Mouse (Mus musculus): ENCODE data around the gene Cox6a2. TPM values are rescaled to one million over a fixed set of nuclear protein-coding genes. Genes with fewer than 3 reads are reported as not detected.
A peak's percentile ranks its signal among the peaks of the same experiment; 100 is the strongest.
"Not testable (repeated sequence)": the region's sequence is repeated elsewhere in the genome, so short reads cannot be mapped to it uniquely, and the experiment has no call there.

The Cox6a2 gene
- polyA plus RNA-seq, 1 experiment from 2014 or later = not detected

DNA sequence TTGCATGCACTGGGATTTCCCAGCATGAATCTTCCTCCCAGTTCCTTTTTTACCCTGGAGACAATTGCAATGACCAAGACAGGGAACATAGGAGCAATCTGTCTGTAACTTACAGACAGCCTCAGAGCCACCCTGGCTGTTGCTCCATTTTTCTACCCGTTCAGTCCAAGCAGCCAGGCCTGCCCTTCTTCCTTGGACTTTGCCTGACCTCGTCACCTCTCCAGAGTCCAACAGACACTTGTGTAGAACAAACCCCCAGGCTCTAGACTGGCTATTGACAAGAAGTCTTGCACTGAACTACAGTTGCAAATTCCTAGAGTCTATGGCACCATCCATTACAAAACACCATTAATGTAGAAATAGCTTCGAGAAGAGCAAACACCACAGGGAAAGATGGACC is 3.6 kb upstream of the Cox6a2 start:
- no peak for DNase-seq (ENCODE audit: low spot score)
- Histone ChIP-seq H3K4me3 (no peak overlapping the region), H3K27ac (replicated peaks) (no peak overlapping the region), H3K4me1 (no peaks in the 10 kb centered on the region), H3K9me3 (no peaks in the 10 kb centered on the region), H3K36me3 (replicated peaks) (no peaks in the 10 kb centered on the region), H3K27me3 (replicated peaks; ENCODE audit: low read depth, poor library complexity, severe bottlenecking) (no peaks in the 10 kb centered on the region)
- 54% methylated on average over 3 of the region's 3 CpGs for WGBS

DNA sequence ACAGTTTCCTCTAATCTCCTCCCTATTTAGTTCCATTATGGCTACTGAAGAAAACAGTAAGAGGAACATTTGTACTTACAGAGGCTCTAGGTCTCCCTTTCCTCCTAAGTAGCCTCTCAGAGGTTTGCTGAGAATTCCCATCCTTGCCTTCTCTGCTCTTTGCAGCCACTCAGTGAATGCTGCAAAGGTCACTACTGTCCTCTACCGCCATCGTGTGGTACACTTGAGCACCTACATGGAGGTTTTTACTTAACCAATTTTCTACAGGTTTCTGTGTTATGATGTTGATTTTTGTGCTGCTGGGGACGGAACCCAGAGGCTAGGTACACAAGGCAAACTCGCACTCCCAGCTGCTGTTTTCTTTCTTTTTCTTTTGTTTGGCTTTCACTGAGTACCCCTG is 2.0 kb upstream of the Cox6a2 start:
- WGBS = 8% methylated on average over 4 of the region's 4 CpGs
- Histone ChIP-seq H3K4me1 (no peaks in the 10 kb centered on the region), H3K36me3 (replicated peaks) (no peaks in the 10 kb centered on the region), H3K4me3 (no peak overlapping the region), H3K27me3 (replicated peaks; ENCODE audit: low read depth, poor library complexity, severe bottlenecking) (no peaks in the 10 kb centered on the region), H3K9me3 (no peaks in the 10 kb centered on the region), H3K27ac (replicated peaks) (no peak overlapping the region)
- DNase-seq (ENCODE audit: low spot score) = peak; percentile 64

DNA sequence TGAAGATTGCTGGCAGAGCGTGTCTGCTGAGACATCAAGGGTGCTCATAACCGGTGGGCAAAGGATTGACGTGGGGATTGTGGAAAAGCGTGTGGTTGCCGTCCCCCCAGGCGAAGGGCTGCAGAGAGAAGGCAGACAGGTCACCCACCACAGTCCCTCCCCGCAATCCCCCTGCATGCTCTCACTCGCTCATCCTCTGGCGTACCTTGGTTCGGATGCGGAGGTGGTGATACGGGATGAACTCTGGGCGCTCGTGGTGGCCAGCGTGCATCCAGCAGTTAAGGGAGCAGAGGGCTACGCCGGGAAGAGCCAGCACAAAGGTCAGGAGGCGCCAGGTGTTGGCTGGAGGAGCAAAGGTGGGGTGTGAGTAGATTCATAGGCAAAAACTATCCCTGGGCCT is 492 bp downstream of the Cox6a2 start:
- H3K27me3 ChIP-seq (replicated peaks; ENCODE audit: low read depth, poor library complexity, severe bottlenecking) = no peaks in the 10 kb centered on the region
- no peak for DNase-seq (ENCODE audit: low spot score)
- no peaks in the 10 kb centered on the region for H3K36me3 ChIP-seq (replicated peaks)
- no peak overlapping the region for H3K4me3 ChIP-seq
- no peaks in the 10 kb centered on the region for H3K4me1 ChIP-seq
- 86% methylated on average over 18 of the region's 18 CpGs for WGBS
- H3K9me3 ChIP-seq = no peaks in the 10 kb centered on the region
- no peak overlapping the region for H3K27ac ChIP-seq (replicated peaks)

DNA sequence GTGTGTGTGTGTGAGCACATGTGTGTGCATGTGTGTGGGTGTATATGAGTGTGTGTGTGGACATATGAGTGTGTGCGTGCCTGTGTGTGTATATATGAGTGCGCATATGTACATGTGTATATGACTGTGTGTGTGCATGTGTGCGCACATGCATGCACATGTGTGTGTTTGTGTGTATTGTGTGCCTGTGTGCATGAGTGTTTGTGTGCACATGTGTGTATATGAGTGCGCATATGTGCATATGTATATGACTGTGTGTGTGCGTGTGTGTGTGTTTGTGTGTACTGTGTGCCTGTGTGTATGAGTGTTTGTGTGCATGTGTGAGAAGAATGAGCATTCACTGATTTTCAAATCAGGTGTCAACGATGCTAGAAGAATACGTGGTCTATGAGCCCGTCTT is 2.0 kb downstream of the Cox6a2 start:
- no peak for DNase-seq (ENCODE audit: low spot score)
- WGBS = 91% methylated on average over 8 of the region's 8 CpGs
- H3K27ac ChIP-seq (replicated peaks) = no peak overlapping the region

DNA sequence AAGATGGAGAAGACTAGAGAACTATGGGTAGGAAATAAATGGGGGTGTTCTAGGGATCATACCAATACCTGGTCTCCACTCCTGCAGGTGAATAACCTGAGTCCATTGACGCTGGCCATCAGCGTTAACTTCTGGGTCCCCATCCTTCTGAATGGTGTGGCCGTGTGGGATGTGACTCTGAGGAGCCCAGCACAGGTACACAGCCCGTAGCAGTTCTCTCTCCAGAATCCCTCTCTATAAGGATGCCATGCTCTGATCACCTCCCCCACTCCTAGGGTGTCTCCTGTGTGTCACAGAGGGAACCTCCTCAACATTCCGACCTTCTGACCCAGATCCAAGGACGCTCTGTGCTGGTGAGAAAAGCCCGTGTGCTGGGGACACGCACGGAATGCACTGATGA is 3.1 kb downstream of the Cox6a2 start:
- Histone ChIP-seq H3K4me3 (no peak overlapping the region), H3K27ac (replicated peaks) (no peak overlapping the region), H3K36me3 (replicated peaks) (no peaks in the 10 kb centered on the region), H3K4me1 (no peaks in the 10 kb centered on the region), H3K9me3 (no peaks in the 10 kb centered on the region), H3K27me3 (replicated peaks; ENCODE audit: low read depth, poor library complexity, severe bottlenecking) (no peaks in the 10 kb centered on the region)
- no peak for DNase-seq (ENCODE audit: low spot score)
- WGBS = 84% methylated on average over 9 of the region's 9 CpGs

More for the DNA sequence above, 2.0 kb downstream of the Cox6a2 start:
- no peaks in the 10 kb centered on the region for H3K4me1 ChIP-seq
- H3K36me3 ChIP-seq (replicated peaks) = no peaks in the 10 kb centered on the region
- H3K9me3 ChIP-seq = no peaks in the 10 kb centered on the region
- H3K4me3 ChIP-seq = no peak overlapping the region
- no peaks in the 10 kb centered on the region for H3K27me3 ChIP-seq (replicated peaks; ENCODE audit: low read depth, poor library complexity, severe bottlenecking)

DNA sequence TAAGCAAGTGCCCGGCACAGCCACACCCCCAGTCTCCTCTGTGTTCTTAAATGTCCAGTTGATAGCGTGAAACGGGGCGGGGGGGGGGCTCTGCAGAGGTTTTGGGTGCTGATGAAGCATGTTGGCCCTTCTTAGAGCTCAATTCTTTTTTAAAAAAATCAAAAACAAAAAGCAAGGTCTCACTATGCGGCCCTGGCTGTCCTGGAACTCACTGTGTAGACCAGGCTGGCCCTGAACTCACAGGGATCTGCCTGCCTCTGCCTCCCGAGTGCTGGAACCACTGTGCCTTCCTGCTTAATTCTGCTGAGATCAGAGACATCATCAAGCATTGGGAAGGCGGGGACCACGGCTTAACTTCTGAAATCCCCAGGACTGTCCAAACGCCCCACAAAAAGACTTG is 4.6 kb downstream of the Cox6a2 start:
- Histone ChIP-seq H3K27me3 (replicated peaks; ENCODE audit: low read depth, poor library complexity, severe bottlenecking) (no peaks in the 10 kb centered on the region), H3K4me1 (no peaks in the 10 kb centered on the region), H3K4me3 (no peak overlapping the region), H3K36me3 (replicated peaks) (no peaks in the 10 kb centered on the region), H3K9me3 (no peaks in the 10 kb centered on the region), H3K27ac (replicated peaks) (no peak overlapping the region)
- DNase-seq (ENCODE audit: low spot score) = no peak
- WGBS = 92% methylated on average over 9 of the region's 9 CpGs

DNA sequence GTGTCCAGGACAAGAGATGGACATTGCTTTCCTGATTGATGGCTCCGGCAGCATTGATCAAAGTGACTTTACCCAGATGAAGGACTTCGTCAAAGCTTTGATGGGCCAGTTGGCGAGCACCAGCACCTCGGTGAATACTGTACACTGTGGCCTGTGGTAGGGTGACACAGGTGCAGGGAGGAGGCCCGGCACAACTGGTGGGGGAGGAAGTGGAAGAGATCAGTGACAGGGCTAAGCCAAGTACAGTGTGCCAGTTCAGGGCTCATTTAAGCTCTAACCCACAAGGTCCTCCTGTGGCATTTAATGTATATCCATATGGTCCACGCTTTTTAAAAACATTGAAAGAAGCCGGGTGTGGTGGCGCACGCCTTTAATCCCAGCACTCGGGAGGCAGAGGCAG is 24.5 kb downstream of the Cox6a2 start:
- Histone ChIP-seq H3K4me1 (no peaks in the 10 kb centered on the region), H3K9me3 (no peaks in the 10 kb centered on the region), H3K27ac (replicated peaks) (no peak overlapping the region), H3K4me3 (no peak overlapping the region), H3K36me3 (replicated peaks) (no peaks in the 10 kb centered on the region), H3K27me3 (replicated peaks; ENCODE audit: low read depth, poor library complexity, severe bottlenecking) (no peaks in the 10 kb centered on the region)
- WGBS = 88% methylated on average over 10 of the region's 10 CpGs
- DNase-seq (ENCODE audit: low spot score) = no peak

DNA sequence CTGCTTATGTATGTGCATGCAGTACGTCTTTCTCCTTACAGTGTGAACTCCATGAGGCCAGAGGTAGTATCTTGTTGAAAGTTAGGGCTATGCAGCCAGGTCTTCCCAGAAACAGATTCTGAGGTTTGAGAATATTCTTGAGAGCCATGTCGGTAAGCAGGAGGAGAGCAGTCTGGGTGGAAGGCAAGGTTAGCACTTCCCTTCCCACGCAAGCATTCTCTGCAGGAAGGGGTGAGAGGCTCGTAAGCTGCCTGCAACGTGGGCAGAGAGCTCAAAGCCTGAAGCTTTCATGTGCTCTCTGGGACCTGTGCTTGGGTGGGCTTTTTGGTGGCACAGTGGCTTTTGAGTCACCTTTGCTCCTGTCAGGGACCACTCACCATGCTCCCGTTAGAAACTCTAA is 25.6 kb downstream of the Cox6a2 start:
- Histone ChIP-seq H3K4me3 (no peak overlapping the region), H3K27ac (replicated peaks) (no peak overlapping the region), H3K9me3 (no peaks in the 10 kb centered on the region), H3K27me3 (replicated peaks; ENCODE audit: low read depth, poor library complexity, severe bottlenecking) (no peaks in the 10 kb centered on the region), H3K4me1 (no peaks in the 10 kb centered on the region), H3K36me3 (replicated peaks) (no peaks in the 10 kb centered on the region)
- 79% methylated on average over 6 of the region's 6 CpGs for WGBS
- DNase-seq (ENCODE audit: low spot score) = no peak

DNA sequence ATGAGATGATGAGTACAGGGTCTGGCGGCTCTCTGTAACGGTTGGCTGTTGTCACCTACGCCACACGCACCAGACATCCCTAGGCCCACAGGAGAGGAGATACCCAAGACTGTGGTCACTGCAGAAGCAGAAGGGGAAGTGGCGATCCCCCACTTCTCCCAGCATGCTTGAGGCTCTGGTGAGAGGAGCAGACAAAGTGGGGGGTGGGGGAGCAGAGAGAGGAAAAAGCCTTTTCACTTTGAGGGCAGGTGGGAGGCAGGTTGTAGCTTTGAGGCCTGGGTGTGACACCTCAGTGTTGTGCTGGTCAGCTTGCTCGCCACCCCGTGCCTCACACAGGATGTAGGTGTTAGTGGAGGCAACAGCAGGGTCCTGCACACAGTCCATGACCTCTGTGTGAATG is 26.1 kb downstream of the Cox6a2 start:
- no peak for DNase-seq (ENCODE audit: low spot score)
- Histone ChIP-seq H3K9me3 (no peaks in the 10 kb centered on the region), H3K27me3 (replicated peaks; ENCODE audit: low read depth, poor library complexity, severe bottlenecking) (no peaks in the 10 kb centered on the region), H3K4me3 (no peak overlapping the region), H3K4me1 (no peaks in the 10 kb centered on the region), H3K27ac (replicated peaks) (no peak overlapping the region), H3K36me3 (replicated peaks) (no peaks in the 10 kb centered on the region)
- WGBS = 78% methylated on average over 7 of the region's 7 CpGs

DNA sequence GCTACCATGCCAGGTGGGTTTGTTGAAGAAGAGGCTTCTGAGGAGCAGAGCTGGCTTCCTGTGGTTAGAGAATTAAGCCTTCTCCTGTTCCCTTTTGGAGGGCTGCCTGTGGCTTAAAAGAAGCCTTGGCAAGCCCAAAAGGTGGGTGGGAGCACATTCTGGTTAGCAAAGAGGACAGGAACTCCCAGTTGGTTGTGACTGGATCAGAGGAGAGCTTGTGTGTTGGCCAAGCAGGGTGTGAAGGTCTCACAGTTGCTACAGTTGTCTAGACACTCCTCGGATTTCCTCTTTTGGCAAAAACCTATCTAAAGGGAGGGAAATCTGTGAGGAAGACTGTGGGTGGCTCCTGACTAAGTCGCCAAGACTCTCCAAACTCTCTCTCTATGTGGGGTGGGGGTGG is 27.8 kb downstream of the Cox6a2 start:
- Histone ChIP-seq H3K4me3 (no peak overlapping the region), H3K4me1 (no peaks in the 10 kb centered on the region), H3K9me3 (no peaks in the 10 kb centered on the region), H3K27ac (replicated peaks) (no peak overlapping the region), H3K27me3 (replicated peaks; ENCODE audit: low read depth, poor library complexity, severe bottlenecking) (no peaks in the 10 kb centered on the region), H3K36me3 (replicated peaks) (no peaks in the 10 kb centered on the region)
- DNase-seq (ENCODE audit: low spot score) = no peak
- 75% methylated on average over 2 of the region's 2 CpGs for WGBS

DNA sequence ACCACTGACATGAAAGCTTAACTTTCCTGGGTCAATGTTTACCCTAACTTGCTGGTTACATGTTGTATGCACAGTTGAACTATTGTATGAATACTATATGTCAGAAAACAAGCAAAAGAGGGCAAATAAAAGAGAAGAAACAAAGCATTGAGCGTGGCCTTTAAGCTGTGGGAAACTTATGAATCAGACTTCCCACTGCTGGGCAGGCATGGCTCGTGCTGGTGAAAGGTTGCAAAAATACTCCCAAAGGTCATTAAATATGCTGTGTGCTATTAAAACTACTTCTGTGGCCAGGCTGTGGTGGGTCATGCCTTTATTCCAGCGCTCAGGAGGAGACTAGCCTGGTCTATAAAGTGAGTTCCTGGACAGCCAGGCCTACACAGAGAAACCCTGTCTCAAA is 36.2 kb downstream of the Cox6a2 start:
- no peaks in the 10 kb centered on the region for H3K4me1 ChIP-seq
- no peak overlapping the region for H3K4me3 ChIP-seq
- no peaks in the 10 kb centered on the region for H3K9me3 ChIP-seq
- 85% methylated on average over 3 of the region's 3 CpGs for WGBS
- DNase-seq (ENCODE audit: low spot score) = no peak
- no peaks in the 10 kb centered on the region for H3K36me3 ChIP-seq (replicated peaks)
- H3K27ac ChIP-seq (replicated peaks) = no peak overlapping the region
- H3K27me3 ChIP-seq (replicated peaks; ENCODE audit: low read depth, poor library complexity, severe bottlenecking) = no peaks in the 10 kb centered on the region

DNA sequence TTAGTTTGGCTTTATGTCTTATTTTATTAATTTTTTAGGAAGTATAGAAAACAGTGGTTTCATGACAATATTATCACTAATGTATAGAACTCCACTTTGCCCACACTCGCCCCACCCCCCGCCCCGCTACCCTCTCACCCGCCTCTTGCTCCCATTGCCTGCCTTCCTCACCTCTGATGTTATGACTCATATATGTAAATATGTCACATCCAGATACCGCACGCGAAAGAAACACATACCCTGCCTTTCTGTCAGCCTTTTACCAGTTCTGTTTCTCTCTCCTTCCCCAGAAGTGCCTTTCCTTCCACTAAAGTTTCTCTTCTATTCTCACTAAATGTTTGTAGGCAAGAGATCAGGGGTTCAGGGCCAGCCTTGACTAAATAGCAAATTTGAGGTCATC is 39.8 kb downstream of the Cox6a2 start:
- no peak for DNase-seq (ENCODE audit: low spot score)
- no peak overlapping the region for H3K27ac ChIP-seq (replicated peaks)
- H3K27me3 ChIP-seq (replicated peaks; ENCODE audit: low read depth, poor library complexity, severe bottlenecking) = no peaks in the 10 kb centered on the region
- WGBS = 93% methylated on average over 7 of the region's 7 CpGs
- no peaks in the 10 kb centered on the region for H3K36me3 ChIP-seq (replicated peaks)
- H3K9me3 ChIP-seq = no peaks in the 10 kb centered on the region
- H3K4me1 ChIP-seq = no peaks in the 10 kb centered on the region
- H3K4me3 ChIP-seq = no peak overlapping the region

DNA sequence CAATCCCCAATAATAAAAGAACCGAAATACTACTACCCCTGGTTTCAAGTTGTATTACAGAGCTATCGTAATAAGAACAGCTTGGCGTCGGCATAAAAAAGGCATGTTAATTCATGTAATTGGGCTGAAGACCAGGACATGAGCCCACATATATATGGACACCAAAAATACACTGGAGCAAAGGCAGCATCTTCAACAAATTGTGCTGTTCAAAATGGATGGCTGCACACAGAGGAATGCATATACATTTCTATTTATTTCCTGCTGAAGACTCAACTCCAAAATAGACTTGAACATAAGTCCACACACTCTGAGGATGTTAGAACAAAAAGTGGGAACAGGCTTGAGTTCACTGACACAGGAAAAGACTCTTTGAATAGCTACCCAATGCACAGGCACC is 42.2 kb downstream of the Cox6a2 start:
- no peak overlapping the region for H3K4me3 ChIP-seq
- no peaks in the 10 kb centered on the region for H3K27me3 ChIP-seq (replicated peaks; ENCODE audit: low read depth, poor library complexity, severe bottlenecking)
- 92% methylated on average over 4 of the region's 4 CpGs for WGBS
- H3K36me3 ChIP-seq (replicated peaks) = no peaks in the 10 kb centered on the region
- no peak overlapping the region for H3K27ac ChIP-seq (replicated peaks)
- no peaks in the 10 kb centered on the region for H3K4me1 ChIP-seq
- no peak for DNase-seq (ENCODE audit: low spot score)
- H3K9me3 ChIP-seq = no peaks in the 10 kb centered on the region

DNA sequence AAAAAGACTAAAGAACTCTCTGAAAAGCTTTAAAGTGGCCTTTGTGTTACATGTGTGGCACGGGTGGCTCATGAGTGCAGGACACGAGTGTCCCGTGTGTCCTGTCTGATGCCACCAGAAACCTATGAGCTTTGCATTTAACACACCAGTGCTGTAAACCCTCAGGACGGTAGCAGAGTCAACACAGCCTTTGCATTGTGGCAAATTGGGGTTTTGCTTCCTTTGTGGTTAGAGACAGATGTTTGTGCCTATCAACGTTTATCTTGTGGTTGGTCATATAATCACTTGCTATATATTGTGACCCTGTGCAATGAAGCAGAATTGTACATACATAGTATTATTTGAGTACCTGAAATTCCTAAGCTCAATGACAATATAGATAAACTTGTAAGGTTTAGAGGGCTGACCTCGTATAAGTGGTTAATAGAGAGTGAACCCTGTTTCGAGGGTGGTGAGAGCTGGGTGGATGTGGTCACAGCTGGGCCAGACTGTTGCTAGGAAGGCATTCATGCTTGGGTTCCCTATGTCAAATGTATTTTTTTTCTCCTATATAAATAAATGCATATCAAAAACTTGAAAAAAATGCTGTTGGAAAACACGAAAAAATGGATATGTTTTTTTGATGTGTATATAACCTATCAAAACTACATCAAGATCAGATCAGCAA is 47.4 kb downstream of the Cox6a2 start:
- H3K9me3 ChIP-seq; H3K4me1 ChIP-seq; H3K36me3 ChIP-seq (replicated peaks); H3K4me3 ChIP-seq; H3K27ac ChIP-seq (replicated peaks); H3K27me3 ChIP-seq (replicated peaks; ENCODE audit: low read depth, poor library complexity, severe bottlenecking); DNase-seq (ENCODE audit: low spot score): not testable (repeated sequence)
- 86% methylated on average over 8 of the region's 8 CpGs for WGBS
